Mouse (Mus musculus) intestine, postnatal 0 days (tissue): ENCODE measurements around the gene Kcnip4. TPM values are rescaled to one million over a fixed set of nuclear protein-coding genes. Genes with fewer than 3 reads are reported as not detected.

Source experiments
- ATAC-seq: fragments of 200-750 bp; cut with Nextera tagmentation; 2 replicates; pipeline ENCODE4 v1.8.0; 2017; ENCODE audit warnings: mild to moderate bottlenecking, moderate TSS enrichment, moderate library complexity
- H3K27ac ChIP-seq: fragments of 300-500 bp; sonication (generic); 2 replicates; pipeline ENCODE4 v1.5.1; 2014; ENCODE audit warnings: mild to moderate bottlenecking, low read depth, low read length, moderate library complexity
- H3K27me3 ChIP-seq: fragments of 300-500 bp; sonication (generic); replicated peaks from 2 replicates; pipeline ENCODE4 v1.6.1; 2014; ENCODE audit warnings: low read length, mixed read lengths; ENCODE audit not compliant: control insufficient read depth, insufficient read depth
- H3K36me3 ChIP-seq: fragments of 300-500 bp; sonication (generic); 2 replicates; pipeline ENCODE4 v1.6.1; 2014; ENCODE audit warnings: mild to moderate bottlenecking, moderate library complexity; ENCODE audit not compliant: control insufficient read depth, insufficient read depth
- H3K4me1 ChIP-seq: fragments of 300-500 bp; sonication (generic); replicated peaks from 2 replicates; pipeline ENCODE4 v1.6.1; 2014; ENCODE audit warnings: antibody characterized with exemption, low read length, mixed read lengths; ENCODE audit not compliant: control insufficient read depth, insufficient read depth
- H3K4me2 ChIP-seq: fragments of 300-500 bp; sonication (generic); replicated peaks from 2 replicates; pipeline ENCODE4 v1.6.1; 2014; ENCODE audit warnings: low read depth, mild to moderate bottlenecking, moderate library complexity
- H3K4me3 ChIP-seq: fragments of 300-500 bp; sonication (generic); 2 replicates; pipeline ENCODE4 v1.5.1; 2014; ENCODE audit warnings: low read depth, low read length
- H3K9ac ChIP-seq: fragments of 300-500 bp; sonication (generic); 2 replicates; pipeline ENCODE4 v1.6.1; 2014; ENCODE audit warnings: mild to moderate bottlenecking, low read depth, low read length
- H3K9me3 ChIP-seq: fragments of 300-500 bp; sonication (generic); 2 replicates; pipeline ENCODE4 v1.6.1; 2016; ENCODE audit warnings: mixed run types; ENCODE audit not compliant: control insufficient read depth
- CTCF ChIP-seq: sonication (generic); IDR thresholded peaks from 2 replicates; pipeline ENCODE4 v1.5.1; 2016; ENCODE audit warnings: low read depth, mild to moderate bottlenecking, control low read depth, antibody characterized with exemption, moderate library complexity
- WGBS: fragments of 180-500 bp; shearing (Covaris S2); extraction: QIAGEN DNeasy Blood & Tissue Kit; methylation state at CpG from one replicate; pipeline ENCODE4 v1.1.7; 2014; 5-methylcytosine and 5-hydroxymethylcytosine counted together
- polyA plus RNA-seq: library from polyadenylated mRNA; unstranded; fragments of >200 nt; fragmentation: Nextera tagmentation; extraction: Ambion mirVana; gene quantifications from 2 replicates; pipeline ENCODE4 v1.2.1, GENCODE M21; 2015

Gene Kcnip4
- polyA plus RNA-seq, 1 experiment from 2014 or later: 1.5 TPM

GRCm38 (mm10) chr5:49408351-49408750 is 116.4 kb downstream of the Kcnip4 start:
- no peak overlapping the region for H3K4me2 ChIP-seq
- no peak overlapping the region for H3K9ac ChIP-seq
- H3K9me3 ChIP-seq: no peaks in the 10 kb centered on the region
- no peak for ATAC-seq
- H3K27ac ChIP-seq: no peak overlapping the region
- no peak for TF ChIP-seq CTCF
- no peaks in the 10 kb centered on the region for H3K27me3 ChIP-seq
- H3K4me3 ChIP-seq: no peak overlapping the region
- H3K36me3 ChIP-seq: no peaks in the 10 kb centered on the region
- 81% methylated on average over 1 of the region's 1 CpGs for WGBS
- H3K4me1 ChIP-seq: no peaks in the 10 kb centered on the region

GRCm38 (mm10) chr5:49370543-49371076 is 154.1 kb downstream of the Kcnip4 start:
- H3K27me3 ChIP-seq: no peaks in the 10 kb centered on the region
- 43% methylated on average over 3 of the region's 3 CpGs for WGBS
- no peaks in the 10 kb centered on the region for H3K4me1 ChIP-seq
- no peaks in the 10 kb centered on the region for H3K9me3 ChIP-seq
- no peak overlapping the region for H3K4me2 ChIP-seq
- H3K27ac ChIP-seq: no peak overlapping the region
- ATAC-seq: no peak
- peak; percentile 72 for TF ChIP-seq CTCF
- no peak overlapping the region for H3K4me3 ChIP-seq
- H3K36me3 ChIP-seq: no peaks in the 10 kb centered on the region
- no peak overlapping the region for H3K9ac ChIP-seq

GRCm38 (mm10) chr5:49368636-49369423 is 155.9 kb downstream of the Kcnip4 start:
- H3K27ac ChIP-seq: no peak overlapping the region
- H3K36me3 ChIP-seq: no peaks in the 10 kb centered on the region
- no peak overlapping the region for H3K4me2 ChIP-seq
- WGBS: 44% methylated on average over 13 of the region's 13 CpGs
- no peaks in the 10 kb centered on the region for H3K27me3 ChIP-seq
- H3K9ac ChIP-seq: no peak overlapping the region
- peak; percentile 82 for TF ChIP-seq CTCF
- H3K9me3 ChIP-seq: no peaks in the 10 kb centered on the region
- ATAC-seq: no peak
- H3K4me3 ChIP-seq: no peak overlapping the region
- H3K4me1 ChIP-seq: no peaks in the 10 kb centered on the region

GRCm38 (mm10) chr5:49356381-49356780 is 168.3 kb downstream of the Kcnip4 start:
- H3K9ac ChIP-seq: no peak overlapping the region
- no peak overlapping the region for H3K4me2 ChIP-seq
- H3K27me3 ChIP-seq: no peaks in the 10 kb centered on the region
- no peaks in the 10 kb centered on the region for H3K4me1 ChIP-seq
- H3K36me3 ChIP-seq: no peaks in the 10 kb centered on the region
- no peak for ATAC-seq
- H3K9me3 ChIP-seq: no peaks in the 10 kb centered on the region
- no peak overlapping the region for H3K27ac ChIP-seq
- 75% methylated on average over 3 of the region's 3 CpGs for WGBS
- H3K4me3 ChIP-seq: no peak overlapping the region
- TF ChIP-seq CTCF: no peak

- ATAC-seq: no peak
- TF ChIP-seq CTCF: no peak
- Histone ChIP-seq H3K27ac (no peak overlapping the region), H3K9ac (no peak overlapping the region), H3K27me3 (no peaks in the 10 kb centered on the region), H3K36me3 (no peaks in the 10 kb centered on the region), H3K9me3 (no peaks in the 10 kb centered on the region), H3K4me2 (no peak overlapping the region), H3K4me1 (no peaks in the 10 kb centered on the region), H3K4me3 (no peak overlapping the region)
- WGBS: 75% methylated on average over 5 of the region's 5 CpGs
Measured at GRCm38 (mm10) chr5:49352061-49352460, 172.6 kb downstream of the Kcnip4 start.

GRCm38 (mm10) chr5:49350126-49350909 is 174.4 kb downstream of the Kcnip4 start:
- ATAC-seq: peak; percentile 43; the same call in 1 of the 2 replicates
- H3K36me3 ChIP-seq: no peaks in the 10 kb centered on the region
- H3K27me3 ChIP-seq: no peaks in the 10 kb centered on the region
- no peak overlapping the region for H3K4me3 ChIP-seq
- TF ChIP-seq CTCF: peak; percentile 90
- H3K4me2 ChIP-seq: no peak overlapping the region
- H3K9me3 ChIP-seq: no peaks in the 10 kb centered on the region
- no peaks in the 10 kb centered on the region for H3K4me1 ChIP-seq
- no peak overlapping the region for H3K9ac ChIP-seq
- WGBS: 22% methylated on average over 4 of the region's 4 CpGs
- H3K27ac ChIP-seq: no peak overlapping the region
